Mouse (Mus musculus) erythroblast, embryonic 14.5 days (primary cell): ENCODE measurements around the gene Sel1l.

ENCODE experiments used
- GATA1 ChIP-seq: IDR thresholded peaks from 2 replicates; pipeline ENCODE4 v1.6.1; 2012; ENCODE audit warnings: low read length, inconsistent platforms, mixed read lengths
- TAL1 ChIP-seq: IDR thresholded peaks from 3 replicates; pipeline ENCODE4 v1.6.1; 2012; ENCODE audit warnings: low read length, inconsistent platforms, mixed read lengths

GRCm38 (mm10) chr12:91878912-91879250 lies 29.9 kb upstream of the Sel1l start:
- TF ChIP-seq TAL1 (no peak), GATA1 (no peak)
